Mouse (Mus musculus): Measurements from ENCODE around the gene Nup43.

DNA sequence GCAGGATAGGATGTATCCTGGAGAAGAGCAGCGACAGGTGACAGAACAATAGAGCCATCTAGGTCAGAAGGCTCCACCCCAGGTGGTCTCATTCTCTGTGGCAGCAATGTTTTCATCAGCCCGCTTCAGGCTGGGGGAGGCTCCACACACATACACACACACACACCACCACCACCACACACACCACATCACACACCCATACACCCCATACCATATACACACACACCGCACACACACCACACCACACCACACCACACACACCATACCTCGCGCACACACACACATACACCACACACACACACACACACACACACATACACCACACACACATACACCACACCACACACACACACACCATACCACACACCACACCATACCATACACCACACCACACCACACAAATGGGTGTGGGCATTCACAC is 47.5 kb upstream of the Nup43 start:
- TF ChIP-seq CTCF (IDR thresholded peaks at IDR 0.05; ENCODE audit: low read depth, low read length) (no peak), POLR2A (IDR thresholded peaks at IDR 0.05; ENCODE audit: extremely low read depth, insufficient read depth, low read length) (no peak)
